Mouse (Mus musculus) sigmoid colon, adult 10 weeks (tissue): ENCODE measurements around the gene Kcnma1. TPM values are rescaled to one million over a fixed set of nuclear protein-coding genes. Genes with fewer than 3 reads are reported as not detected.

Source experiments
- polyA plus RNA-seq: library from polyadenylated mRNA; stranded (reverse); fragments of 350-450 nt; fragmentation: Illumina TruSeq; extraction: RNeasy Lipid Tissue Mini Kit (QIAGEN cat#74804); gene quantifications from one replicate; pipeline ENCODE4 v1.2.3, GENCODE M21; 2014; ENCODE audit warnings: low read depth, low replicate concordance

The Kcnma1 gene
- polyA plus RNA-seq = 22.0 TPM

DNA sequence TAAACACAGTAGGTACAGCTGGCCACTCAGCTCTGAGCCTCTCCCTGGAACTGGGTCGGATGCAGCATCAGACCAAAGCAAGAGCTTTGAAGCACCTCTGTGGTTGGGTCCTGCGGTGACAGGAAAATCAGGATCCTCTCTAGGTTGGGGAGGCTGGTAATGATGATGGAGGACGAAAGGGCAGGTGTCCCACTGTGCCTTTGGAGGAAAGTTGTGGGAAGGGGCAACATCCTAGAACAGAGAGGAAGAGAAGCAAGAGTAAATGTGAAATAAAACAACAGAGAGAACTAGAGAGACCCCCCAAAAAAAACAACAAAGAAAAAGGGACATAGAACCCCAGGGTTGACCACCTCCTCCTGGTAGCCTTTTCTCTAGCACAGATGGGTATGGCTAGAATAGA is at the start of gene Kcnma1:
Kcnma1 (minus strand) TSS at position 101 of the 400 bp plus-strand sequence.

Other genes with a start within 250 kb of the Kcnma1 start
- gene Dlg5, start 231.4 kb upstream of the Kcnma1 start, polyA plus RNA-seq = 17.0 TPM